Mouse (Mus musculus): ENCODE results near the gene Clcc1. TPM values are rescaled to one million over a fixed set of nuclear protein-coding genes. Genes with fewer than 3 reads are reported as not detected.

The Clcc1 gene
- polyA plus RNA-seq, 1 experiment from 2014 or later: 41.8 TPM

DNA sequence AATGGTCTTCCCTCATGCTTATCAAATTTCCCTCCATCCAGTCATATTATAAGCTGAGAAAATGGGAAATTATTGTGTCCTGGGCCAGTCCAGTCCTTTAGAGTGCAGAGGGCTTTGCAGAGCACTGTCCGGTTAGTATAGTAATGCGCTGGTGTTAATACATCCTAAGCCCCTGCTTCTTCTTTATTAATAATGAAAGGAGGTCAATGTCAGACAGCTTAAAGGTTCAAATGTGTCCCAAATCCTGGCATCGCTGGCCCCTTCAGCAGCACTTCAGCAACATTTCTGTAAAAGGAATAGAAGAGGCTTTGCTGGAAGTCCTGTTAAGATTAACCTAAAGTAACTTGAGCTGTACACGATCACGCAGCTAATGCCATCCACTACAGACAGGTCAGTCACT is 57.6 kb downstream of the Clcc1 start:
- Histone ChIP-seq H3K4me3 (no peak overlapping the region), H3K36me3 (no peaks in the 10 kb centered on the region), H3K4me1 (replicated peaks) (peaks cover 12% of the 10 kb centered on the region), H3K9me3 (no peaks in the 10 kb centered on the region), H3K27me3 (no peaks in the 10 kb centered on the region), H3K27ac (replicated peaks) (no peak overlapping the region), H3K9ac (no peak overlapping the region), H3K4me2 (no peak overlapping the region)
- 94% methylated on average over 5 of the region's 5 CpGs for WGBS
- no peak for ATAC-seq (ENCODE audit: low read depth)

DNA sequence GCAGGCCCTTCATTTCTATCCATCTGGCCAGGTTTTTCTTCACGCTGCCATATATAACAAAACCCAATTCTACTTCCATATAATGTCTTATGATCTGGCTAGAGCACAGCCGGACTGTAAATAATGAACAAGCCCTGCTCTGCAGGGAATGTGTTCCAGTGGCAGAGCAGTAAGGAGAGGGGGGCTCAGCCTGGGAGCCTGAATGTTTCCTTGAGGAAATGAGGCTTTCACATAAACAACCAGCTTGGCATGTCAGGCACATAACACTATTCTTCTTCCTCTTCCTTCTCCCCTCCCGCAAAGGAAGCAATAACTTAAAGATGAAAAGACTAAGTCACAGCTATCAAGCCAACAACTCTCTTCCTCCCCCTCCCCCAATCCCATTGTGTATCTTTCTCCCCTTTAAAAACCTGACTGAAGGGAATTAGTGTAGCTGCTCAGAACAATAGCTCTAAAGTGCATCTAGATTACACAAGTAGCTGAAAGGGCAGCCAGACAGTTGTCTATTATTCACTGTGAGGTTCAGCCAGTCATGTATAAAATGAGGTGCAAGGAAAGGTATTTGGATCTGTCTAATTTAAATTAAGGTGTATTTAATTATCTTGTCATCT is 59.5 kb downstream of the Clcc1 start:
- Histone ChIP-seq H3K4me2 (peak overlapping the region; percentile 27), H3K4me3 (no peak overlapping the region), H3K27ac (replicated peaks) (peak overlapping the region; percentile 62), H3K36me3 (no peaks in the 10 kb centered on the region), H3K4me1 (replicated peaks) (peaks cover 12% of the 10 kb centered on the region), H3K9ac (no peak overlapping the region), H3K9me3 (no peaks in the 10 kb centered on the region), H3K27me3 (no peaks in the 10 kb centered on the region)
- ATAC-seq (ENCODE audit: low read depth): peak; percentile 76
- WGBS: 13% methylated on average over 3 of the region's 3 CpGs

DNA sequence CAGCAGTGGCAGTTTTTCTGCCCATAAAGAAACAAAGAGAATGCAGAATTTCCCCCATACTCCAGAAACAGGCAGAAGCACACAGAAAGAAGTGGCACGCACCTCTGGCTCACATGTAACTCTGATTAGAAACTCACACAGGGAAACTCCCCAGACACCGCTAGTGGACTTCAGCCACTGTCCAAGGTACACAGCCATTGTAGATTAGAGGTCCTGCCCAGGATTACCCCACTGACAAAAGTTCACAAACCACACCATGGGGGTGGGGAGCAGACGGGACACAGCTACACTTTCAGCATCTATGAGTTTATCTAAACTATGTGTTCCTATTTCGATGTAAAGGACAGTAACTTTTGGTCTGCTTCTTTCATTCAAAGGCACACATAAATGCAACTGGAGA is 61.1 kb downstream of the Clcc1 start:
- H3K27me3 ChIP-seq: no peaks in the 10 kb centered on the region
- no peaks in the 10 kb centered on the region for H3K9me3 ChIP-seq
- no peak overlapping the region for H3K4me2 ChIP-seq
- 96% methylated on average over 4 of the region's 4 CpGs for WGBS
- H3K4me3 ChIP-seq: no peak overlapping the region
- H3K9ac ChIP-seq: no peak overlapping the region
- H3K4me1 ChIP-seq (replicated peaks): peaks cover 16% of the 10 kb centered on the region
- ATAC-seq (ENCODE audit: low read depth): no peak
- H3K27ac ChIP-seq (replicated peaks): no peak overlapping the region
- H3K36me3 ChIP-seq: no peaks in the 10 kb centered on the region

DNA sequence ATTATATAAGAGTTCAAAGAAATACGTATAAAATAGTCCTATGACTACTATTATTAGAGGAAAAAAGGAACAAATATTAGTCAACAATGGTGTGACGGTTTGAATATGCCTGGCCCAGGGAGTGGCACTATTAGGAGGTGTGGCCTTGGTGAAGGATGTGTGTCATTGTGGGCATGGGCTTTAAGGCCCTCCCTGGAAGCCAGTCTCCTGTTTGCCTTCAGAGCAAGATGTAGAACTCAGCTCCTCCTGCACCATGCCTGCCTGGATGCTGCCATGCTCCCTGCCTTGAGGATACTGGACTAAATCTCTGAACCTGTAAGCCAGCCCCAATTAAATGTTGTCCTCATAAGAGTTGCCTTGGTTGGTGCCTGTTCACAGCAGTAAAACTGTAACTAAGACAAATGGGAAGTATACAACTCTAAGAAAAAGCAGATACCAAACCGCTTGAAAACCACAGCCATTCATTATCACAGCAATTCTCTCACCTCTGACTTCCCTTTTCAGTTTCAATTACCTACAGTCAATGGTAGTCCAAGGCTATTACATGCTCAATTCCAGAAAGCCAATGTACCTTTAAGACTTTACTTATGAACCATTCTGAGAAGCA is 64.3 kb downstream of the Clcc1 start:
- 73% methylated on average over 3 of the region's 3 CpGs for WGBS
- no peak overlapping the region for H3K4me3 ChIP-seq
- no peak overlapping the region for H3K9ac ChIP-seq
- ATAC-seq (ENCODE audit: low read depth): no peak
- no peaks in the 10 kb centered on the region for H3K27me3 ChIP-seq
- no peaks in the 10 kb centered on the region for H3K36me3 ChIP-seq
- no peaks in the 10 kb centered on the region for H3K9me3 ChIP-seq
- H3K4me1 ChIP-seq (replicated peaks): peaks cover 32% of the 10 kb centered on the region
- no peak overlapping the region for H3K4me2 ChIP-seq
- no peak overlapping the region for H3K27ac ChIP-seq (replicated peaks)

DNA sequence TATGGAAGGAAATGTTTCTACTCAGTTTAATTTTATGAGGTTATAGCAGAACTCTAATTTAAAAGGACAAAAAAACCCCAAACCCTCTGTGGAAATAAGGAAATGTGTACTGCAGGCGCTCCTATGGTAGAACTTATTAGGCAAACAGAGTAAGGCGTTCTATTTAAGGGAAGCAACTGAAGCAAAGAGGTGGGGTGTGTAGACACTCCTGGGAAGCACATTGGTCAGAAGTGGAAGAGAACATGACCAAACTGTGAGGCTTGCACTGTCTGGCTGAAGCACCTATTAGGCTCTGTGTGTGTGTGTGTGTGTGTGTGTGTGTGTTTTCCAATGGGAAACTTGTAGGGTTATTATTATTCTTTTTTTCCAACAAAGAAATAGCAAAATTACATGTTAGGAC is 65.6 kb downstream of the Clcc1 start:
- no peak overlapping the region for H3K27ac ChIP-seq (replicated peaks)
- H3K9ac ChIP-seq: 0 out of 2 replicates have a peak overlapping the region, but pooled peaks have one; percentile 34
- H3K27me3 ChIP-seq: no peaks in the 10 kb centered on the region
- WGBS: 83% methylated on average over 2 of the region's 2 CpGs
- 0 out of 2 replicates have a peak overlapping the region, but pooled peaks have one; percentile 76 for H3K4me3 ChIP-seq
- no peaks in the 10 kb centered on the region for H3K36me3 ChIP-seq
- H3K9me3 ChIP-seq: no peaks in the 10 kb centered on the region
- peak overlapping the region; percentile 68 for H3K4me2 ChIP-seq
- H3K4me1 ChIP-seq (replicated peaks): peaks cover 27% of the 10 kb centered on the region
- no peak for ATAC-seq (ENCODE audit: low read depth)

DNA sequence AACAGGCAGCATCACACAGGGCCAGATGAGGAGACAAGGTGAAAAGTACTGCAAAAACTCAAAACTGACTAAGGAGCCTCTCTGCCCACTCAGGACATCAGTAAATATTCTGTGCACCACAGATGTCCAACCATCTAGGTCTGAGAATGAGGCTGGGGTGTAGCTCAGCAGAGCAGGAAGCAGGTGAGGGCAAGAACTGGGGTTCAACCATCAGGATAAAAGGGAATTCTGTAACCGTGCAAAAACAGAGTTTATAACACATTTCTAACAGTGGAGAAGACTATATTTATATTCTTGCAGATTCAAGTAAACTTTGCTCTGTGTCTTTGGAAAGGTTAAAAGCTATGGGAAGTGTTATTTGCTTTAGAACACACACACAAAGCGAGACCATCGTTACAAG is 66.0 kb downstream of the Clcc1 start:
- no peaks in the 10 kb centered on the region for H3K9me3 ChIP-seq
- H3K4me1 ChIP-seq (replicated peaks): peaks cover 27% of the 10 kb centered on the region
- no peak for ATAC-seq (ENCODE audit: low read depth)
- H3K9ac ChIP-seq: 0 out of 2 replicates have a peak overlapping the region, but pooled peaks have one; percentile 34
- H3K27ac ChIP-seq (replicated peaks): no peak overlapping the region
- WGBS: 82% methylated on average over 3 of the region's 3 CpGs
- H3K4me3 ChIP-seq: peak overlapping the region; percentile 76; the same call in 1 of the 2 replicates
- H3K27me3 ChIP-seq: no peaks in the 10 kb centered on the region
- peak overlapping the region; percentile 68 for H3K4me2 ChIP-seq
- no peaks in the 10 kb centered on the region for H3K36me3 ChIP-seq

DNA sequence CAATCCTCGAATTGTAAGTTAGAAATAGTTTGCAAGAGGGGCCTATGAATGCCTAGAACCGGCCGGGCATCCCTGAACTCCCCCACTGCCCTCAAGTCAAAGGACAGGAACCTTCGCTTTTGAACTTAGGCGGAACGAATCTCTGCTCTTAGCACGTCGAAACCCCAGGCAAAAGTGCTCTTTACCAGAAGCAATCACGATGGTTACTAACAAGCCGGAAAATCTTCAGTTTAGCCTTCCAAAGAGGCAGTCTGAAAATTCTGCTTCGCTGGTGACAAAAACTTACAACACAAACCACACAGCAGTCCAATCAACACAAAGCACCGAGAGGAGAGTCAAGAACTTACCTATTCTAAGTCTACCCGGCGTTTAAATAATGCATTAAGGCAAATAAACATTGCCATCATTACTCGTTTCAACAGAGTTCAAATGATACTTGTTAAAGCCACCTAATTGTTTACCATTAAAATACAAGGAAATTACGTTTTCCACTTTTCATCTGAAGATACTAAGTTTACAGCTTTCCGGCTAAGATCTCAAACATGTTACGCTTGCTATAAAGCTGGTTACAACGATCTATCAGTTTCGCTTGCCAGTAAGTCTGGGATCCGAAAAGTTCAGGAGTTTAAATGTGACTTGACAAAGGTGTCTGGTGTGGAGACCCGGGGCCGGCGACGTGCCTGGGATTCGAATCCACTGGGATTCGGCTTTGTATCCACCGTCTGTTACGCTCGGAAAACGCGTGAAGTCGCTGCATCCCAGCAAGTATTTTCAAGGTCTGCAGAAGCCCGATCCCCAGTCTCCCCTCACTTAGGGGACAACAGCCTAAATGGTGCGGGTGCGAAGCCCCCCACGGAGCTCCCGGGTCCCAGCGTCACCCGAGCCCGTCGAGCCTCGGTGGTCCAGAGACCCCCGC is 67.6 kb downstream of the Clcc1 start:
- Histone ChIP-seq H3K4me3 (peak overlapping the region; percentile 76), H3K9me3 (no peaks in the 10 kb centered on the region), H3K27ac (replicated peaks) (peak overlapping the region; percentile 94), H3K4me1 (replicated peaks) (peaks cover 31% of the 10 kb centered on the region), H3K9ac (peak overlapping the region; percentile 88), H3K4me2 (peak overlapping the region; percentile 68), H3K36me3 (no peaks in the 10 kb centered on the region), H3K27me3 (no peaks in the 10 kb centered on the region)
- peak; percentile 61; the same call in 1 of the 2 replicates for ATAC-seq (ENCODE audit: low read depth)
- under 1% methylated on average over 44 of the region's 44 CpGs for WGBS

DNA sequence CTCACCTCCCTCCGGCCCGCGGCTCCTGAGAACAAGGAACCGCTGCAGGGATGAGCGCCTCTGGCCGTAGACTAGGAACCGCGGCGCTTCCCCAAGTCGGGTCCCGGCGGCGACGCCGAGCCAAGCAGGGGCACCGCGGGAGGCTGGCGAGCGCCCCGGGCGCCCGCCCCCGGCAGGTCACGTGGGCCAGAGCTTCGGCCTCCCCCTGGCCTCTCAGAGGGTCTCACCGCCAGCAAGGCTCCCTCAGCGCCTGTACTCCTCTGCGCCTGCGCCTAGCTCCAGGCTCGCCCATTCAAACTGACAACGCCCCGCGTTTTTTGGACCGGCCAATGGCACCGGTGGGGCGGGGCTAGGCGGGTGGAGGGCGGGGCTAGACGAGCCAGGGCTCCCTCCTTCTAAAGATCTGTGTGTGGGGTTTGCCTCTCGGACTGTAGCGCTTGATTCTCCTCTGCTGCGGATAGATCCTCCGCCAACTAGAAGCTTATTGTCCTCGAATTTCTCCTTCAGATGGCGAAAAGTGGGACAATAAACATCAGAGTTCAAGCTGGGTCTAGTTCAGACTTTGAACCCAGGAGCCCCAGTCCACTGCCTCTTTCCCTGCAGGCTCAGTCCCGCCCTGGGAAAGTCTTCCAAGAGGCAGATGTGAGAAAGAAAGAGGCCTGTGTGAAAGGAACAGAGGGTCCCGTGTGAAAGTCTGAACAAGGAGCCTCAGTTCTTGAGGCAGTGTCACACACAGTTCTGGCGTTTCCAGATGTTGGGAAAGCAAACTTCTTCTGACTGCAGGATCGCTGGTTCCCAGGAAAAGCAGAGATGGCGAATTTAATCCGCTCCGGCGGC is 68.5 kb downstream of the Clcc1 start, which contains the start of gene Gpsm2:
TSS of gene Gpsm2 (minus strand) at position 274 of the 837 bp plus-strand sequence.
- WGBS: 3% methylated on average over 53 of the region's 53 CpGs
- ATAC-seq (ENCODE audit: low read depth): peak; percentile 98

DNA sequence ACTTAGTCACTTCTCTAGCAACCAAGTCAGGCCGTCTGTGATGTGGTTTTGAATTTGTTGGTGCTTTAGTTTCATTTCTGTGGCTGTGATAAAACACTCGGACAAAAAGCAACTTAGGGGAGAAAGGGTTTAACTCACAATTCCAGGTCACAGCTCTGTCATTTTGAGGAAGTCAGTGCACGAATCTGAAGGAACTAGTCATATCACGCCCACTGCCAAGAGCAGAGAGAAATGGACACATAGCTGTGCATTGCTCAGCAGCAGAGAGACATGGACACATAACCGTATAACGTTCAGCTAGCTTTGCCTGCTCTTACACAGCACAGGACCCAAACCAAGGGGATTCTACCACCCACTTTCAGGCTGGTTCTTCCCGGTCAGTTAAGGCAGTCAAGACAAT is 72.7 kb downstream of the Clcc1 start:
- no peak for ATAC-seq (ENCODE audit: low read depth)
- H3K4me3 ChIP-seq: no peak overlapping the region
- no peak overlapping the region for H3K4me2 ChIP-seq
- H3K27ac ChIP-seq (replicated peaks): no peak overlapping the region
- no peaks in the 10 kb centered on the region for H3K27me3 ChIP-seq
- no peak overlapping the region for H3K9ac ChIP-seq
- H3K4me1 ChIP-seq (replicated peaks): peaks cover 12% of the 10 kb centered on the region; the same call in 1 of the 2 replicates
- no peaks in the 10 kb centered on the region for H3K36me3 ChIP-seq
- H3K9me3 ChIP-seq: no peaks in the 10 kb centered on the region
- WGBS: 93% methylated on average over 7 of the region's 7 CpGs

More for the DNA sequence above, 68.5 kb downstream of the Clcc1 start, which contains the start of gene Gpsm2:
- Histone ChIP-seq H3K27ac (replicated peaks) (peak within 1 kb of the TSS; percentile 94), H3K4me1 (replicated peaks) (peaks cover 31% of the 10 kb centered on the region), H3K4me2 (peak within 1 kb of the TSS; percentile 68), H3K4me3 (peak within 1 kb of the TSS; percentile 76), H3K9me3 (no peaks in the 10 kb centered on the region), H3K36me3 (no peaks in the 10 kb centered on the region), H3K9ac (peak within 1 kb of the TSS; percentile 88), H3K27me3 (no peaks in the 10 kb centered on the region)

DNA sequence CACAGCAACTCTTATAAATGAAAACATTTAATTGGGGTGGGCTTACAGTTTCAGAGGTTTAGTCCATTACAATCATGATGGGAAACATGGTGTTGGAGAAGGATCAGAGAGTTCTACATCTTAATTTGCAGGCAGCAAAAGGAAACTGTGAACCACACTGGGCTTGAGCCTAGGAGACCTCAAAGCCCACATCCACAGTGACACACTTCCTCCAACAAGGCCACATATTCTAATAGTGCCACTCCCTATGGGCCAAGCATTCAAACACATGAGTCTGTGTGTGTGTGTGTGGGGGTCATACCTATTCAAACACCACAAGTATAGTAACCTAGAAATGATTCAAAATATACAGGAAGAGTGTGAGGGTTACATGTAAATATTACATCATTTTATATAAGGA is 73.6 kb downstream of the Clcc1 start:
- Histone ChIP-seq H3K9me3 (no peaks in the 10 kb centered on the region), H3K27ac (replicated peaks) (no peak overlapping the region), H3K4me3 (no peak overlapping the region), H3K4me2 (no peak overlapping the region), H3K9ac (no peak overlapping the region), H3K27me3 (no peaks in the 10 kb centered on the region), H3K4me1 (replicated peaks) (peaks cover 12% of the 10 kb centered on the region; the same call in 1 of the 2 replicates), H3K36me3 (no peaks in the 10 kb centered on the region)
- ATAC-seq (ENCODE audit: low read depth): no peak

DNA sequence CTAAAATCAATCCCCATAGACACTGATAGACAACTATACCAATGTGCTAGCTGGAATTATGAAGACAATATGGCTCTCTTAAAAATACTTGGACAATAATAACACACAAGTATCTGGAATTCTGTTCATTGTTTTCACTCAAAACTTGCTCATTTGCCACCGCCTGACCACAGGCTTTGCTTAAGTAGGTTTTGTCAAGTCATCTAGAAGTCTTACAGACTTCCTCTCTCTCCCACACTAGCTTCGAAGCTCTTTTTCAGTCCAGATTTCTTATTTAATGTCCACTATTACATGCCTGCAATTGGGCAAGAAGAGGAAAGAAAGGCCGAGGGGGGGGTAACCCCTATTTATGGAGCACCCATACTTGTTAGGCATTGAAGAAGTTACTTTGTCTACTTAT is 74.1 kb downstream of the Clcc1 start:
- no peak for ATAC-seq (ENCODE audit: low read depth)
- WGBS: 93% methylated on average over 3 of the region's 3 CpGs
- H3K27me3 ChIP-seq: no peaks in the 10 kb centered on the region

More for the DNA sequence above, 74.1 kb downstream of the Clcc1 start:
- Histone ChIP-seq H3K36me3 (no peaks in the 10 kb centered on the region), H3K27ac (replicated peaks) (no peak overlapping the region), H3K9me3 (no peaks in the 10 kb centered on the region), H3K9ac (no peak overlapping the region), H3K4me1 (replicated peaks) (peaks cover 8% of the 10 kb centered on the region; the same call in 1 of the 2 replicates), H3K4me2 (no peak overlapping the region), H3K4me3 (no peak overlapping the region)

Data from neural tube, embryonic 13.5 days (tissue).